ENCODE assay signal across 37 mouse cellular contexts in genomic region chr11:121089756-121090546, GRCm38 (mm10). TPM values are rescaled to one million over a fixed set of nuclear protein-coding genes. Genes with fewer than 3 reads are reported as not detected.
DNase-seq lines count a peak whose midpoint lies in the region; ATAC-seq and TF ChIP-seq lines count a peak whose summit lies in the region.
"Had no signal": no experiment of that assay in that cellular context is flagged by ENCODE, and none has a peak within 500 bp of the region (broad histone marks: within the 10 kb centered on the region; RNA-seq: fewer than 3 reads in every experiment).

No protein-coding gene starts in this region.

- no peaks in the 10 kb centered on the region for H3K9me3 ChIP-seq in heart, embryonic 12.5 days (replicated peaks)
- no peaks in the 10 kb centered on the region for H3K9me3 ChIP-seq in lung, embryonic 15.5 days
- H3K9me3 ChIP-seq in lung, postnatal 0 days (ENCODE audit: low read length) = no peaks in the 10 kb centered on the region
- H3K9me3 ChIP-seq in intestine, embryonic 15.5 days = no peaks in the 10 kb centered on the region
- H3K9me3 ChIP-seq in intestine, embryonic 16.5 days (ENCODE audit: control insufficient read depth, low read length) = no peaks in the 10 kb centered on the region
- H3K9me3 ChIP-seq: embryonic facial prominence, embryonic 15.5 days; heart, embryonic 10.5 days; hindbrain, embryonic 10.5 days had no signal

- H3K27ac ChIP-seq in heart, embryonic 12.5 days (ENCODE audit: poor library complexity, severe bottlenecking) = no peak overlapping the region
- no peak overlapping the region for H3K27ac ChIP-seq in lung, embryonic 15.5 days
- no peak overlapping the region for H3K27ac ChIP-seq in lung, postnatal 0 days (ENCODE audit: low read length)
- 0 out of 2 replicates have a peak overlapping the region, but pooled peaks have one; percentile 22 for H3K27ac ChIP-seq in intestine, embryonic 15.5 days
- peak overlapping the region; percentile 65 for H3K27ac ChIP-seq in intestine, embryonic 16.5 days (ENCODE audit: low read length)
- H3K27ac ChIP-seq: embryonic facial prominence, embryonic 15.5 days; gastrocnemius, adult 2 months; heart, embryonic 10.5 days; hindbrain, embryonic 10.5 days; hindbrain, embryonic 14.5 days; hindbrain, postnatal 0 days had no signal

- no peaks in the 10 kb centered on the region for H3K27me3 ChIP-seq in heart, embryonic 12.5 days (replicated peaks)
- H3K27me3 ChIP-seq in lung, embryonic 15.5 days = no peaks in the 10 kb centered on the region
- no peaks in the 10 kb centered on the region for H3K27me3 ChIP-seq in lung, postnatal 0 days (replicated peaks; ENCODE audit: insufficient read depth, low read length)
- H3K27me3 ChIP-seq in intestine, embryonic 15.5 days (replicated peaks) = no peaks in the 10 kb centered on the region
- H3K27me3 ChIP-seq in intestine, embryonic 16.5 days (replicated peaks; ENCODE audit: control insufficient read depth, insufficient read depth, low read length) = no peaks in the 10 kb centered on the region
- H3K27me3 ChIP-seq: embryonic facial prominence, embryonic 15.5 days had no signal

- no peak for TF ChIP-seq EP300 in lung, postnatal 0 days (IDR thresholded peaks at IDR 0.05)

- intact Hi-C loops in left cerebral cortex, postnatal 14 days (cut with DNase I) = no loop called here

- no peak overlapping the region for H3K4me3 ChIP-seq in heart, embryonic 12.5 days
- no peak overlapping the region for H3K4me3 ChIP-seq in lung, embryonic 15.5 days
- no peak overlapping the region for H3K4me3 ChIP-seq in lung, postnatal 0 days (ENCODE audit: low read depth, low read length)
- H3K4me3 ChIP-seq in intestine, embryonic 15.5 days (replicated peaks) = no peak overlapping the region
- H3K4me3 ChIP-seq in intestine, embryonic 16.5 days (ENCODE audit: low read length) = no peak overlapping the region
- H3K4me3 ChIP-seq: embryonic facial prominence, embryonic 15.5 days; gastrocnemius, adult 2 months; heart, embryonic 10.5 days; hindbrain, embryonic 10.5 days had no signal

- H3K4me1 ChIP-seq in heart, embryonic 12.5 days (replicated peaks) = peaks cover 20% of the 10 kb centered on the region
- peaks cover 10% of the 10 kb centered on the region; the same call in 1 of the 2 replicates for H3K4me1 ChIP-seq in lung, embryonic 15.5 days
- no peaks in the 10 kb centered on the region for H3K4me1 ChIP-seq in lung, postnatal 0 days (ENCODE audit: insufficient read depth, low read depth, low read length)
- peaks cover 3% of the 10 kb centered on the region; the same call in 1 of the 2 replicates for H3K4me1 ChIP-seq in intestine, embryonic 15.5 days (replicated peaks)
- peaks cover 11% of the 10 kb centered on the region; the same call in 1 of the 2 replicates for H3K4me1 ChIP-seq in intestine, embryonic 16.5 days (ENCODE audit: control insufficient read depth, insufficient read depth, low read length)
- H3K4me1 ChIP-seq: embryonic facial prominence, embryonic 15.5 days; hindbrain, embryonic 10.5 days had no signal

- no peak overlapping the region for H3K4me2 ChIP-seq in heart, embryonic 12.5 days
- no peak overlapping the region for H3K4me2 ChIP-seq in lung, embryonic 15.5 days
- H3K4me2 ChIP-seq in lung, postnatal 0 days (replicated peaks; ENCODE audit: low read depth, low read length) = no peak overlapping the region
- H3K4me2 ChIP-seq in intestine, embryonic 15.5 days (replicated peaks) = 0 out of 2 replicates have a peak overlapping the region, but pooled peaks have one; percentile 9
- H3K4me2 ChIP-seq in intestine, embryonic 16.5 days (ENCODE audit: low read depth, low read length) = peak overlapping the region; percentile 22; the same call in 1 of the 2 replicates
- H3K4me2 ChIP-seq: embryonic facial prominence, embryonic 15.5 days; hindbrain, embryonic 14.5 days had no signal

- H3K36me3 ChIP-seq in heart, embryonic 12.5 days = no peaks in the 10 kb centered on the region
- H3K36me3 ChIP-seq in lung, embryonic 15.5 days = no peaks in the 10 kb centered on the region
- H3K36me3 ChIP-seq in lung, postnatal 0 days (ENCODE audit: insufficient read depth, low read length) = no peaks in the 10 kb centered on the region
- no peaks in the 10 kb centered on the region for H3K36me3 ChIP-seq in intestine, embryonic 15.5 days
- H3K36me3 ChIP-seq in intestine, embryonic 16.5 days (ENCODE audit: control insufficient read depth, insufficient read depth, low read length) = no peaks in the 10 kb centered on the region
- H3K36me3 ChIP-seq: embryonic facial prominence, embryonic 15.5 days; heart, embryonic 10.5 days; hindbrain, embryonic 10.5 days had no signal

- no peak for DNase-seq in heart, adult 9 months (ENCODE audit: low spot score in 2 of 2)
- no peak for DNase-seq in lung, postnatal 0 days (ENCODE audit: low spot score)
- DNase-seq in thymus, postnatal 10 days (ENCODE audit: low spot score in 2 of 2) = no peak
- DNase-seq in left cerebral cortex, postnatal 14 days (ENCODE audit: low spot score in 2 of 2) = no peak
- DNase-seq: adrenal gland, adult 2 months; adrenal gland, postnatal 14 days; cerebellum, adult 11 months; cerebellum, adult 2 months; cerebellum, postnatal 10 days; cerebellum, postnatal 36 days; embryo, embryonic 11 days; forebrain, postnatal 0 days; gastrocnemius, adult 2 months; gastrocnemius, postnatal 14 days; heart, adult 18-20 months had no signal

- TF ChIP-seq CTCF in lung, postnatal 0 days (IDR thresholded peaks at IDR 0.05) = no peak

- 75% methylated on average over 2 of the region's 2 CpGs for WGBS in heart, embryonic 12.5 days
- 49% methylated on average over 2 of the region's 2 CpGs for WGBS in lung, embryonic 15.5 days
- 45% methylated on average over 2 of the region's 2 CpGs for WGBS in lung, postnatal 0 days
- WGBS in intestine, embryonic 15.5 days = 65% methylated on average over 2 of the region's 2 CpGs
- WGBS in intestine, embryonic 16.5 days = 60% methylated on average over 2 of the region's 2 CpGs

- no peak overlapping the region for H3K9ac ChIP-seq in heart, embryonic 12.5 days
- no peak overlapping the region for H3K9ac ChIP-seq in lung, embryonic 15.5 days
- H3K9ac ChIP-seq in lung, postnatal 0 days (replicated peaks; ENCODE audit: low read depth) = no peak overlapping the region
- no peak overlapping the region for H3K9ac ChIP-seq in intestine, embryonic 15.5 days
- H3K9ac ChIP-seq in intestine, embryonic 16.5 days (ENCODE audit: low read depth, low read length) = peak overlapping the region; percentile 54; the same call in 1 of the 2 replicates
- H3K9ac ChIP-seq: embryonic facial prominence, embryonic 15.5 days; forebrain, postnatal 0 days; hindbrain, embryonic 14.5 days had no signal

- ATAC-seq in heart, embryonic 12.5 days (ENCODE audit: insufficient number of reproducible peaks, low FRiP score) = peak; percentile 53; the same call in 1 of the 2 replicates
- 0 out of 2 replicates have a peak, but pooled peaks have one; percentile 19 for ATAC-seq in lung, embryonic 15.5 days (ENCODE audit: borderline replicate concordance, extremely low read depth, low FRiP score, low TSS enrichment)
- ATAC-seq in lung, postnatal 0 days = no peak
- peak; percentile 77 for ATAC-seq in intestine, embryonic 15.5 days
- ATAC-seq in intestine, embryonic 16.5 days = peak; percentile 79
- ATAC-seq: CD4-positive, CD25-positive, alpha-beta regulatory T cell, adult 4 months; forebrain, embryonic 14.5 days; forebrain, postnatal 0 days; hindbrain, postnatal 0 days had no signal

RNA-seq across cellular contexts. Expression of gene Sectm1a, which starts 8.9 kb away (rescaled TPM):
- not detected in 2 replicates for polyA plus RNA-seq in heart, embryonic 12.5 days (2016; fragmentation: Nextera tagmentation; extraction: Ambion mirVana)
- polyA plus RNA-seq in lung, embryonic 15.5 days (2015; fragmentation: Nextera tagmentation; extraction: Ambion mirVana) = 0.26 TPM in 1 of 2 replicates, not detected in the other
- 0.29 TPM in 2 replicates for polyA plus RNA-seq in lung, postnatal 0 days (2015; fragmentation: Nextera tagmentation; extraction: Ambion mirVana)
- 3.0 and 5.1 TPM in 2 replicates for polyA plus RNA-seq in intestine, embryonic 15.5 days (2015; fragmentation: Nextera tagmentation; extraction: Ambion mirVana)
- polyA plus RNA-seq in intestine, embryonic 16.5 days (2015; fragmentation: Nextera tagmentation; extraction: Ambion mirVana) = 7.0 and 10.4 TPM in 2 replicates
- not detected for total RNA-seq in left cerebral cortex, postnatal 14 days (2021)
- total RNA-seq: adrenal gland, adult 2 months; adrenal gland, postnatal 14 days; forebrain, postnatal 0 days; gastrocnemius, adult 2 months; gastrocnemius, postnatal 14 days; gastrocnemius, postnatal 4 days; heart, postnatal 25 days; hindbrain, postnatal 0 days had no signal
- polyA plus RNA-seq: C2C12; CD4-positive, CD25-positive, alpha-beta regulatory T cell, adult 4 months; cerebellum, adult 2 months; cortical plate, adult 2 months; embryonic facial prominence, embryonic 11.5 days; forebrain, embryonic 11.5 days; forebrain, embryonic 14.5 days; forebrain, postnatal 0 days; frontal cortex, adult 2 months; heart, embryonic 10.5 days; heart, embryonic 14.5 days; hindbrain, embryonic 10.5 days; hindbrain, embryonic 14.5 days; hindbrain, postnatal 0 days had no signal

RNA-seq across cellular contexts. Expression of gene Sectm1b, which starts 26.6 kb away (rescaled TPM):
- not detected in 2 replicates for polyA plus RNA-seq in heart, embryonic 12.5 days (2016; fragmentation: Nextera tagmentation; extraction: Ambion mirVana)
- not detected in 2 replicates for polyA plus RNA-seq in lung, embryonic 15.5 days (2015; fragmentation: Nextera tagmentation; extraction: Ambion mirVana)
- 0.24 and 0.31 TPM in 2 replicates for polyA plus RNA-seq in lung, postnatal 0 days (2015; fragmentation: Nextera tagmentation; extraction: Ambion mirVana)
- polyA plus RNA-seq in intestine, embryonic 15.5 days (2015; fragmentation: Nextera tagmentation; extraction: Ambion mirVana) = 0.73 and 0.93 TPM in 2 replicates
- 0.93 and 2.6 TPM in 2 replicates for polyA plus RNA-seq in intestine, embryonic 16.5 days (2015; fragmentation: Nextera tagmentation; extraction: Ambion mirVana)
- not detected for total RNA-seq in left cerebral cortex, postnatal 14 days (2021)
- total RNA-seq: adrenal gland, adult 2 months; adrenal gland, postnatal 14 days; forebrain, postnatal 0 days; gastrocnemius, adult 2 months; gastrocnemius, postnatal 14 days; gastrocnemius, postnatal 4 days; heart, adult 18-20 months; heart, postnatal 25 days; hindbrain, postnatal 0 days; MEL had no signal
- polyA plus RNA-seq: adrenal gland, adult 2 months; C2C12; CD4-positive, CD25-positive, alpha-beta regulatory T cell, adult 4 months; cerebellum, adult 2 months; cortical plate, adult 2 months; embryonic facial prominence, embryonic 11.5 days; forebrain, embryonic 11.5 days; forebrain, embryonic 14.5 days; forebrain, postnatal 0 days; frontal cortex, adult 2 months; heart, embryonic 10.5 days; heart, embryonic 14.5 days; hindbrain, embryonic 10.5 days; hindbrain, embryonic 14.5 days; hindbrain, postnatal 0 days had no signal

RNA-seq across cellular contexts. Expression of gene Tex19.2, which starts 28.5 kb away (rescaled TPM):
- not detected in 2 replicates for polyA plus RNA-seq in heart, embryonic 12.5 days (2016; fragmentation: Nextera tagmentation; extraction: Ambion mirVana)
- not detected in 2 replicates for polyA plus RNA-seq in lung, embryonic 15.5 days (2015; fragmentation: Nextera tagmentation; extraction: Ambion mirVana)
- not detected in 2 replicates for polyA plus RNA-seq in lung, postnatal 0 days (2015; fragmentation: Nextera tagmentation; extraction: Ambion mirVana)
- polyA plus RNA-seq in intestine, embryonic 15.5 days (2015; fragmentation: Nextera tagmentation; extraction: Ambion mirVana) = not detected in 2 replicates
- polyA plus RNA-seq in intestine, embryonic 16.5 days (2015; fragmentation: Nextera tagmentation; extraction: Ambion mirVana) = not detected in 2 replicates
- not detected for total RNA-seq in left cerebral cortex, postnatal 14 days (2021)
- total RNA-seq: adrenal gland, adult 2 months; adrenal gland, postnatal 14 days; adrenal gland, postnatal 4 days; forebrain, postnatal 0 days; gastrocnemius, adult 2 months; gastrocnemius, postnatal 14 days; gastrocnemius, postnatal 4 days; heart, adult 18-20 months; heart, postnatal 25 days; hindbrain, postnatal 0 days had no signal
- polyA plus RNA-seq: adrenal gland, adult 2 months; CD4-positive, CD25-positive, alpha-beta regulatory T cell, adult 4 months; cerebellum, adult 2 months; cortical plate, adult 2 months; embryonic facial prominence, embryonic 11.5 days; embryonic facial prominence, embryonic 15.5 days; forebrain, embryonic 11.5 days; forebrain, embryonic 14.5 days; forebrain, postnatal 0 days; frontal cortex, adult 2 months; heart, embryonic 10.5 days; heart, embryonic 14.5 days; heart, postnatal 0 days; hindbrain, embryonic 10.5 days; hindbrain, embryonic 14.5 days; hindbrain, postnatal 0 days had no signal

RNA-seq across cellular contexts. Expression of gene Cd7, which starts 50.7 kb away (rescaled TPM):
- polyA plus RNA-seq in heart, embryonic 12.5 days (2016; fragmentation: Nextera tagmentation; extraction: Ambion mirVana) = not detected in 2 replicates
- 0.65 and 1.5 TPM in 2 replicates for polyA plus RNA-seq in lung, embryonic 15.5 days (2015; fragmentation: Nextera tagmentation; extraction: Ambion mirVana)
- 2.4 TPM in 2 replicates for polyA plus RNA-seq in lung, postnatal 0 days (2015; fragmentation: Nextera tagmentation; extraction: Ambion mirVana)
- polyA plus RNA-seq in intestine, embryonic 15.5 days (2015; fragmentation: Nextera tagmentation; extraction: Ambion mirVana) = 5.6 and 6.1 TPM in 2 replicates
- polyA plus RNA-seq in intestine, embryonic 16.5 days (2015; fragmentation: Nextera tagmentation; extraction: Ambion mirVana) = 6.7 and 7.9 TPM in 2 replicates
- total RNA-seq in left cerebral cortex, postnatal 14 days (2021) = under 1 TPM; 0.36 to 0.62 TPM
- total RNA-seq: forebrain, postnatal 0 days; gastrocnemius, adult 2 months; gastrocnemius, postnatal 14 days; gastrocnemius, postnatal 4 days; hindbrain, postnatal 0 days had no signal
- polyA plus RNA-seq: C2C12; embryonic facial prominence, embryonic 11.5 days; forebrain, embryonic 11.5 days; forebrain, embryonic 14.5 days; forebrain, postnatal 0 days; heart, embryonic 10.5 days; heart, embryonic 14.5 days; heart, postnatal 0 days; hindbrain, embryonic 10.5 days; hindbrain, postnatal 0 days had no signal

RNA-seq across cellular contexts. Expression of gene Tex19.1, which starts 56.0 kb away (rescaled TPM):
- 0.15 and 0.54 TPM in 2 replicates for polyA plus RNA-seq in heart, embryonic 12.5 days (2016; fragmentation: Nextera tagmentation; extraction: Ambion mirVana)
- 0.09 TPM in 1 of 2 replicates, not detected in the other for polyA plus RNA-seq in lung, embryonic 15.5 days (2015; fragmentation: Nextera tagmentation; extraction: Ambion mirVana)
- polyA plus RNA-seq in lung, postnatal 0 days (2015; fragmentation: Nextera tagmentation; extraction: Ambion mirVana) = not detected in 2 replicates
- not detected in 2 replicates for polyA plus RNA-seq in intestine, embryonic 15.5 days (2015; fragmentation: Nextera tagmentation; extraction: Ambion mirVana)
- polyA plus RNA-seq in intestine, embryonic 16.5 days (2015; fragmentation: Nextera tagmentation; extraction: Ambion mirVana) = not detected in 2 replicates
- not detected for total RNA-seq in left cerebral cortex, postnatal 14 days (2021)
- total RNA-seq: adrenal gland, adult 2 months; adrenal gland, postnatal 14 days; adrenal gland, postnatal 4 days; forebrain, postnatal 0 days; gastrocnemius, adult 2 months; gastrocnemius, postnatal 14 days; heart, adult 18-20 months; heart, postnatal 25 days; hindbrain, postnatal 0 days had no signal
- polyA plus RNA-seq: cortical plate, adult 2 months; embryonic facial prominence, embryonic 11.5 days; forebrain, embryonic 11.5 days; forebrain, embryonic 14.5 days; forebrain, postnatal 0 days; heart, embryonic 14.5 days; heart, postnatal 0 days; hindbrain, embryonic 10.5 days; hindbrain, embryonic 14.5 days; hindbrain, postnatal 0 days had no signal

Comparison
In these comparisons a context has a peak if more than half of its experiments do, and no peak if none do; other contexts are left out.
1. H3K27ac ChIP-seq: peak in intestine, embryonic 15.5 days (single experiment) and intestine, embryonic 16.5 days (single experiment); none in heart, embryonic 12.5 days (single experiment), lung, embryonic 15.5 days (single experiment) and lung, postnatal 0 days (single experiment).
2. H3K4me2 ChIP-seq: peak in intestine, embryonic 15.5 days (single experiment) and intestine, embryonic 16.5 days (single experiment); none in heart, embryonic 12.5 days (single experiment), lung, embryonic 15.5 days (single experiment) and lung, postnatal 0 days (single experiment).